Mouse (Mus musculus): ENCODE measurements around the gene Mymx.

- no peak for TF ChIP-seq POLR2A (IDR thresholded peaks at IDR 0.05; ENCODE audit: insufficient read length, low read depth)
- TF ChIP-seq MYOD1 (IDR thresholded peaks at IDR 0.05; ENCODE audit: control insufficient read depth in 1 of 3, insufficient read length in 2 of 3, low read depth in 2 of 3) = no peak
- no peak for TF ChIP-seq MAX (IDR thresholded peaks at IDR 0.05; ENCODE audit: low read depth)
- no peak for TF ChIP-seq CEBPB (IDR thresholded peaks at IDR 0.05; ENCODE audit: insufficient read depth, poor library complexity, severe bottlenecking)
These were observed 45.8 kb downstream of the Mymx start for GRCm38 (mm10) chr17:45556107-45556489.
